Mouse (Mus musculus) embryo, embryonic 10 days (tissue): ENCODE data around the gene Gm4513.
"Not testable (repeated sequence)": the region's sequence is repeated elsewhere in the genome, so short reads cannot be mapped to it uniquely, and the experiment has no call there.

ENCODE experiments used
- DNase-seq: peaks from one replicate; pipeline ENCODE4 v3.0.0-alpha.2; 2015; ENCODE audit warnings: low spot score

Gene Gm4513

DNA sequence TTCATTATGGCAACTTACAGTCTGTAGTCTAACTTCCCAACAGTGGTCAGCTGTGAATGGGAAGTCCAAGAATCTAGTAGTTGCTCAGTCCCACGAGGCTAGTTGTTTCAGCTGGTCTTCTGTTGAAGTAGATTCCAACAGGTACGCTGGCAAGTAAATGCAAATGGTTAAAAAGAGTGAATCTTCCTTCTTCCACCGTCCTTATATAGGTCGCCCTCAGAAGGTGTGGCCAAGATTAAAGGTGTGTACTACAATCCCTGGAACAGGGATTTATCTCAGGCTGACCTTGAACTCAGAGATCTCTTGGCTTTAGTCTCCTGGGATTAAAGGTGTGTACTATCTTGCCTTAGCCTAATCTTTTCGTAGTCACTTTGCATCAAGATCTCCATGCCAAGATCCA is at the start of gene Gm4513:
Gm4513 (minus strand) TSS at position 101 of the 400 bp plus-strand sequence.
- DNase-seq = not testable (repeated sequence)

DNA sequence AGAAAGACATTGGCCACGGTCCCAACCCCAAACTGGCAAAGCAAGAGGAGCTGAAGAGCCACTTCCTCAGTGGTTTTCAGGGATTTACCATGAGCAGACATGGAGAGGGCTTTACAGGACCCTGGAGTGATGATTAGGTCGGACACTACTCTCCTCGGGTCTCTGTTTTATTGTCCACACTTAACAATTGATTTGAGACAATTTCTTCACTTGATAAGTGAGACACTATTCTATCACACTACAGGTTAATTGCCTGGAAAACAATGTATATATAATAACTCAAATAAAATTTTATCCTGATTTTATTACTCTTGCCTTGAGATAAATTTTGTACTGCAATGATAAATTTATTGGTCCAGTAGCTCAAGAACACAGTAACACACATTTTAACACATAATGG is 22.7 kb downstream of the Gm4513 start, which contains the start of gene Gm4141:
Gm4141 (minus strand) TSS at position 101 of the 400 bp plus-strand sequence.
- not testable (repeated sequence) for DNase-seq

GRCm38 (mm10) chr7:20545657-20546056 is 53.2 kb downstream of the Gm4513 start, which contains the start of gene Gm5726:
Gene Gm5726 (minus strand): TSS chr7:20545757.
- not testable (repeated sequence) for DNase-seq
